Mouse (Mus musculus) left cerebral cortex, postnatal 36 days (tissue): ENCODE results near the gene Pfkfb2. TPM values are rescaled to one million over a fixed set of nuclear protein-coding genes. Genes with fewer than 3 reads are reported as not detected.
A peak's percentile ranks its signal among the peaks of the same experiment; 100 is the strongest.

ENCODE experiments used
- DNase-seq, 2 experiments: peaks; one replicate each; pipeline ENCODE4 v3.0.0; 2021 to 2022; ENCODE audit warnings: low spot score in 2 of 2, mixed read lengths in 1 of 2
- intact Hi-C: fragments of 180-260 bp; cut with DNase I; formaldehyde crosslinking; loops from one replicate; pipeline ENCODE4 v1.15.1; 2025
- total RNA-seq, 2 experiments: library from RNA; stranded (reverse); gene quantifications; 2 replicates each; pipeline ENCODE4 v1.2.3; 2021

The Pfkfb2 gene
- total RNA-seq: 10 to 100 TPM; 39.3 to 43.8 TPM

GRCm38 (mm10) chr1:130729153-130729552 lies at the start of gene Pfkfb2:
Pfkfb2 (minus strand) TSS chr1:130729253.
- intact Hi-C loops: no loop called here

GRCm38 (mm10) chr1:130776645-130777044 lies 47.6 kb upstream of the Pfkfb2 start:
- DNase-seq: no peak
- intact Hi-C loops: loop anchor here (10.0 kb wide), 1 partner anchor 82 kb away; no protein-coding TSS in a partner anchor

More at GRCm38 (mm10) chr1:130729153-130729552, at the start of gene Pfkfb2:
- no peak for DNase-seq

DNA sequence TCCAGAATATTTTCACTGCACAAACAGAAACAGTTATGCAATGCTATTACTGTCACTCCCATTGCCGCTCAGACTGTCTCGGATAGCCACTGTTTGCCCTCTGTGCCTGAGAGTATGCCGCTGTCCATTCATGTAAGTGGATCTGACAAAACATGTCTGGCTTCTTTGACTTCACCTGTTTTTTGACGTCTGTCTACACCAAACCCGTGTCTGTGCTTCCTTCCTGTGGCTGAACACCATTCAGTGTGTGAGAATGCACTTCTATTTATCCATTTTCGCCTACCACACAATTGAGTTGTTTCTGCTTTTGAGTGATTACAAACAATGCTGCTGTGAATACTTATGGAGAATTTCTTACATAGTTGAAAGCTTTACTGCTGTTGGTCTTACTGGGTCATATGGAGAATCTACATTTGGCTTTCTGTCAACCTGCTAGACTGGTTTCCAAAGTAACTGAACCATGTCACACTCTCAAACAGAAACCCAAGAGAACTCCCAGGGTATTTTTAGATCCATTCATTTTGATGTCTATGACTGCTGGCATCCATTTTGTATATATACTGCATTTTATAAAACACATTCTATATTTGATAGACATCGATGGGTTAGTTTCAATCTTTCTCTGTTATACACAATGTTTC lies 46.8 kb upstream of the Pfkfb2 start:
- DNase-seq: no peak
- intact Hi-C loops: loop anchor here (10.0 kb wide), 1 partner anchor 81 kb away; no protein-coding TSS in a partner anchor

GRCm38 (mm10) chr1:130775234-130775633 lies 46.2 kb upstream of the Pfkfb2 start:
- intact Hi-C loops: loop anchor here (10.0 kb wide), 1 partner anchor 80 kb away; no protein-coding TSS in a partner anchor
- DNase-seq: no peak

DNA sequence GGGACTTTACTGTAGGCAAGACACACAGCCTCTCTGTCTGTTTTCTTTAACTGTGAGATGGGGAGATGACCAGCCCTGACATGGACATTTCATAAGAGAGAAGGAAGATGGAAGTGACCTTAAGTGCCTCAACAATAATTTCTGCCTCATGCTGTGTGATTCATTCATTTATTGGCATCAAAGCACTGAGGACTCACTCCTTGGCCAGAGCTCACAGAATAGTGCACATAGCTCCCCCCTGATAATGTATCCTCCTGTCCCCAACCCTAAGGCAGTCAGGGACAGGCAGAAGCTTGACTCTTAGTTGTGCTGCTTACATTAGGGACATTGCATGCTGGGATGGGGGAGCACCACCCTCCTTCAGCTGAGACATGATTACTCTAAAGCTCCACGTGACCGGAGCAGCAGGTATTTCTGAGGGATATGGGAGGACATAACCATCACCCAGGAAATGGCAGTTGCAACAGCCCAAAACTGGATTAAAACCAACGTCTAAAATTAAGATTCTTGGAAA lies 42.0 kb upstream of the Pfkfb2 start:
- no peak for DNase-seq
- intact Hi-C loops: loop anchor here (10.0 kb wide), 1 partner anchor 76 kb away; no protein-coding TSS in a partner anchor

DNA sequence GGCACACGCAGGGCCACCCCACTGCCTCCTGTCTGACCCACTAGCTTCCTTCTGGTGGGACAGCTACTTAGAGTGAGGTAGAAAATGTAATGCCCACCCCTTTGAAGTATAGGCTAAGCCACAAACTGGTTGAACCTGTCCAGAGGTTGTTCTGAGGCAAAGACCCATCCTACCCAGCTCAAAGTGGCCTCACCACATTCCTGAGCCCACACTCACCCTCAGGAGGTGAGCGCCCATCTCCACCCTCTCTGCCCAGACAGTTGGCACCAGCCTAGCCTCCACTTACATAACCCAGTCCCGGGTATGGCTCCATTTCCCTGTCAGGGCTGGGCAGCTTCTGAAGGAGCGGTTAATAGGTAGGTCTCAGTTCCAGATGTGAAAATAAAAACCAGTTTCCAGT lies 41.4 kb upstream of the Pfkfb2 start:
- intact Hi-C loops: loop anchor here (10.0 kb wide), 1 partner anchor 76 kb away; no protein-coding TSS in a partner anchor
- DNase-seq: no peak

GRCm38 (mm10) chr1:130769925-130770324 lies 40.9 kb upstream of the Pfkfb2 start:
- no peak for DNase-seq
- intact Hi-C loops: loop anchor here (10.0 kb wide), 1 partner anchor 75 kb away; no protein-coding TSS in a partner anchor

- no peak for DNase-seq
- intact Hi-C loops: no loop called here
Observed at GRCm38 (mm10) chr1:130767066-130767465, 38.0 kb upstream of the Pfkfb2 start.

DNA sequence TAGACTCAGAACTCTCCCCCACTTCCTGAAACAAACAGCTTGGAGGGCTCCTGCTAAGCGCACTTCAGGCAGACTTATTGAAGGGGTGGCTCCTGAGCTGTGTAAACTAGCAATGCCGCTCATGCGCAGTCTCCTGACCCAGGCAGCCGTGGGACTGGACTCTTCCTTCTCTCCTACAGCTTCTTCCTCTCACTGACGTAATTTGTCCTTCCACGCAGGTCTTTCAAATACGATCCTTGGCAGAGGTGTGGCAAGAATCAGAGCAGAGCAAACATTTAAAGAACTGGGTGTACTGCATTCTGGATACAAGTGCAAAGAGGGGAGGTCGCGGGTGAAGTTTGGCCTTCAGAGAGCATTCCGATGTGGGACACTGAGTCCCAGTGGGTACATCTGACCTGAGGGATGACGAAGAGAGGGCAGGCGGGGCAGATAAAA lies 35.0 kb upstream of the Pfkfb2 start:
- no peak for DNase-seq
- intact Hi-C loops: no loop called here

GRCm38 (mm10) chr1:130762045-130762760 lies 33.1 kb upstream of the Pfkfb2 start:
- no peak for DNase-seq
- intact Hi-C loops: no loop called here

GRCm38 (mm10) chr1:130761597-130761996 lies 32.5 kb upstream of the Pfkfb2 start:
- no peak for DNase-seq
- intact Hi-C loops: no loop called here

GRCm38 (mm10) chr1:130759689-130760088 lies 30.6 kb upstream of the Pfkfb2 start:
- no peak for DNase-seq
- intact Hi-C loops: no loop called here

DNA sequence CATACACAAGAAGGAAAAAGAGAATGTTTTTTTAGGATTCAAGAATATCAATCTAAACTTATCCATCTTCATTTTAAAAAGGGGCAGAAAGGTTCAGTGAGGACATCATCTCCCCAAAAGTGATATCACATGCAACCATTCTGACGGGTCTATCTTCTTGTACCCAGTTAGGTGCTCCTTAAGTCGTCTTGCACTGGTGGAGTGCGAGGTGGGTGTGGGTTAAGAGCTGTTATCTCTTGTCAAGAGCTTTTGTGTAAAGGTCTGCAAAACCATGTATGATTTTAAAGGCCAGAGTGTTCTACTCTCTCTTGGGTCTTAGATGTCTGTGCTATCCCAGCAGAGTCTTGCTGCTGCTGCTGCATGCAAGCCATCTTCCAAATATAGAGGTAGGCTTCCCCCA lies 17.8 kb upstream of the Pfkfb2 start:
- intact Hi-C loops: no loop called here
- no peak for DNase-seq

DNA sequence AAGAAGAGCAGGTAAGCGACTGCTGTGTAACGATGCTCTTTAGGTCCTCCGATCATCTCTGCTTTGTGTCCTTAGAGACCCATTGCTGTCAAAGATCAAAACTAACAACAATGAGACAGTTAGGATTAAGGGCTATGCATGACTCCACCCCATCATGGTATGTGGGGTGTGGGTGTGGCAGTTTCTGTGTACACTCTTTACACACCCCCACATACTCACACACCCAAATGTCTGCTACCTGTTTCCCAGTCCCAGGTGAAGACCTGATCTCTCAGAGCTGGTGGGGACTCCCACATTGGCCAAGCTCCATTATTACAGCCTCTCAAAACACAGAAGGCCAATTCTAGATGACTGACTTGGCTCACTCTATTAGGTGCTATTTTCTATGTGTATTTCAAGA lies 16.5 kb upstream of the Pfkfb2 start:
- DNase-seq: no peak
- intact Hi-C loops: no loop called here

- intact Hi-C loops: no loop called here
- no peak for DNase-seq
Observed at GRCm38 (mm10) chr1:130744961-130745360, 15.9 kb upstream of the Pfkfb2 start.

GRCm38 (mm10) chr1:130744217-130744616 lies 15.2 kb upstream of the Pfkfb2 start:
- DNase-seq: no peak
- intact Hi-C loops: no loop called here

DNA sequence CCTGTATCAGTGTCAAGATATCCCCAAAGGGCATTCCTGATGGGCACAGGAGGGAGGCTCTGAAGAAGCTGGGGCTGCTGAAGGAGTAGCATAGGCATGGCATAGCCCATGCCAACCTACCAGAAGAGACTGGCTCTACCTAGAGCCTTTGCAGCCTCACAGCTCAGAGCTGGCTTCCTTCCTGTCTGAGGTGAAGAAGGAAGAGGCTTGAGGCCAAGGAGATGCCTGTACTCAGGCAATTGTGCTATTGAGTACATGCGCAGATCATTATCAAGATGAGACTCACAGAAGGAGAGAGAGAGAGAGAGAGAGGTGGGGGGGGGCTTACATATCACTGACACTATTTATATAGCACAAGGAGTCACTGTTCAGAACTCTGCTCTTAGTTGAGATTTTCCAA lies 14.7 kb upstream of the Pfkfb2 start:
- no peak for DNase-seq

DNA sequence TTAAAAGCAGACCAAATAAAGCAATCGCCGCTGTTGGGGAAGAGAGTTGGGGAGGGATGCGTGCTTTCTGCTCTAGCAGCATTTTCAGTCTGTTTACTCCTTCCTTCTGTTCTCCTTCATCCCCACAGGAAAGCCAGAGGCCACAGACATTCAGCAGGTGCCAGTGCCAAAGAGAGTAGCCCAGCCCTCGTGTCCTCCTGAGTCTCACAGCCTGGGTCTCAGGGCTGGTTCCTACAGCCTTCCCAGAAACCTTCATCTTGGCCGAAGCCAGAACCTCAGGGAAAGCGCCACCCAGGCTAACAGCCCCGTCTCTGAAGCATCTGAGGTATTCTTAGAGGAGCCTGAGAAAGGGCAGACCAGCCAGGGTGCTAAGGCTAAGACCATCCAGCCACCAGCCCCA lies 13.1 kb upstream of the Pfkfb2 start:
- intact Hi-C loops: no loop called here

More for the DNA sequence above, 14.7 kb upstream of the Pfkfb2 start:
- intact Hi-C loops: no loop called here

DNA sequence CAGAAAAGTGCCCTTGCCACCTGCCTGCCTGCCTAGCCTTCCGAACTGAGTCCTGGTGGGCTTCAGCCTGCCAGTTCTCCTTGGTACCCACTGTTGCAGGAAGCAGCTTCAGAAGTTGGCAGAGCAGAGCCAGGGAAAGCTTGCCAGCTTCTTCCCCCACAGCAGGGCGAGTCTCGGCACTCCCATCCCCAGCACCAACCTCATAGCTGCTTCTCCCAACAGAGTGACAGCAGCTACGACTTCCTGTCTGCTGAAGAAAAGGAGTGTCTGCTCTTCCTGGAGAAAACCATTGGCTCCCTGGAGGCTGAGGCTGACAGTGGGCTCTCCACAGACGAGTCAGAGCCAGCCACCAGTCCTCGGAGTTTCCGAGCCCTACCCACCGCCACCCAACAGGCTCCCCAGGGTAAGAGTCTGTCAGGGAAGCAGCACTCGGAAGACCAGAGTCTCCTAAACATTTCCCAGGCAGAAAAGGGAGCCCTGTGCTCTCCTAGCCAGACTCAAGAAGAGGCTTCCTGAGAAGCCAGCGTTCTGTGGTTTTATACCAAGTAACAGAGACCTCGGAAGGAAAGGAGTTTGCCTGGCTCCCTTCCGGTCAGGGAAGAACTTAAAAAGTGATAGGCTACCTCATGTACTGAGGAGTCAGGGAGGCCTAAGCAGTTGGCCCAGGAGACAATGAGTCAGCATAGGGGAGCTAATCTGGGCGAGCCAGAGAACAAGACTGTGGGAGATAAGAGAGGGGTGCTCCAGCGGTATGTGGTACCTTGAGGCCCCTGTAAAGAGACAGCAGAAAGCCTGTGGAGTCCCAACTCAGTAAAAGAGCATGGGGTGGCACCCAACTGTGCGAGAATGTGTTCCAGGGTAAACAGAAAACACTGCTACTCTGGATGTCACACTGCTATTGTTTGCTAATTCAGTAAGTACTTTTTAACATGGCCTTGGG lies 12.0 kb upstream of the Pfkfb2 start:
- intact Hi-C loops: no loop called here
- peak; percentile 49 to 52 for DNase-seq

More for the DNA sequence above, 13.1 kb upstream of the Pfkfb2 start:
- DNase-seq: no peak
